Mouse (Mus musculus): ENCODE results near the gene Klk1b3.
"Not testable (repeated sequence)": the region's sequence is repeated elsewhere in the genome, so short reads cannot be mapped to it uniquely, and the experiment has no call there.

Gene Klk1b3

GRCm38 (mm10) chr7:44197891-44198290 lies at the start of gene Klk1b3:
Gene Klk1b3 (plus strand): TSS chr7:44198191.
- DNase-seq, result no peak

DNA sequence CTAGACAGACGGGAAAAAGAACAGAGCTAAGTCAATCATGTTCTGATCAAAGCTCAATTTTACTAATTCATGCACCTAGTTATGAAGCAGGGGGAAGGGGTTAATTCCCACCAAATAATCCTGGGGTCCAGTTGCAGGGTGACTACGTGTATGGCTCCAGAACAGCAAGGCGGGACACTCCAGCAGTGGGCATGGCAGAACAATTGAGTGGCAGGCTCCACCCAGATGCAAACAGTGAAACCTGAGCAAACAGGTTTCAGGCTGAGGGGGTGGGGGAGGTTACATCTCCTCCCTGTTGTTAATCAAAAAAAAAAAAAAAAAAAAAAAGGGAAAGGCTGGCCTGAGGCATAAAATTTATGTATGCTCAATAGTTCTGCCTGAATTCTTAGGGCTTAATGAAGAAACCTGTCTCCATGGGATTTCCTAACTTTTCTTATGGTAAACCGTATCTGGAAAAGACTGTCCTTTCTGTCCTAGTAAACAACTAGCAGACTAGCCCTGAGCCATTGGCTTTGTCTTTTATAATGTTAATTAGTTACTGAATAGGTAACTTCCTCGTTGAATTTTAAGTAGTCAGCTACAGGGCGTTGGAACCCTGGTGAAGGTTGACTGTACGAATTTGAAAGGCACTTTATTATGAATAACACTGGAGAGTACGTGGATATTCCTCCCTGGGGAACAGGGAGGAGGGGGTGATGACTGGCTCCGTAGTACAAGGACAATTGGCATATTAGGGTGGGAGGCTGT lies 18.5 kb upstream of the Klk1b3 start:
- peak; percentile 38 for DNase-seq

DNA sequence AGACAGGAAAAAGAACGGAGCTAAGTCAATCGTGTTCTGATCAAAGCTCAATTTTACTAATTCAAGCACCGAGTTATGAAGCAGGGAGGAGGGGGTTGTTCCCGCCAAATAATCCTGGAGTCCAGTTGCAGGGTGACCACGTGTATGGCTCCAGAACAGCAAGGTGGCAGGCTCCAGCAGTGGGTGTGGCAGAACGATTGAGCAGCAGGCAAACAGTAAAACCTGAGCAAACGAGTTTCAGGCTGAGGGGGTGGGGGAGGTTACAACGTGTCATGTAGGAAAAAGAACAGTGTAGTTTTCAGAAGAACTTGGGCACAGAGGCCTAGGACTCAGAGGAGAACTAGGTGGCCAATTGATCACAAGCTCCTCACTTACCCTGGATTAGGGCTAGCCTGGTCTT lies 11.5 kb upstream of the Klk1b3 start:
- peak; percentile 14 for DNase-seq

DNA sequence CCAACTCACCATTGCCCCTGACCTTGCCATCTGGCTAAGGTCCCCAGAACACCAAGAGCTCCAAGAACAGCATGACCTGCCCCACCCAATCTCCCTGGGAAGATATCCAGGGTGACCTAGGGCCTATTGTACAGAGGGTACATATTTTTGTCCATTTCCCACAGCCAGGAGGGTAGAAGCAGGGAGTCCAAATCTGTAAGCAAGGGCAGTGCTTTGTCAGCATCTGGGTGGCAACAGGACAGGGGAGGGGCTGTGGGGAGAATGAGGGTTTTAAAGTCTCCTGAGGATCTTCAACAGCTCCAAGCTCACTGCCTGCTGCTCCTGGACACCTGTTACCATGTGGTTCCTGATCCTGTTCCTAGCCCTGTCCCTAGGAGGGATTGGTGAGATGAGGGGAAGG lies 10.1 kb upstream of the Klk1b3 start, which contains the start of gene Klk1b24:
Klk1b24 (plus strand) TSS at position 301 of the 400 bp plus-strand sequence.
- DNase-seq, result not testable (repeated sequence)

DNA sequence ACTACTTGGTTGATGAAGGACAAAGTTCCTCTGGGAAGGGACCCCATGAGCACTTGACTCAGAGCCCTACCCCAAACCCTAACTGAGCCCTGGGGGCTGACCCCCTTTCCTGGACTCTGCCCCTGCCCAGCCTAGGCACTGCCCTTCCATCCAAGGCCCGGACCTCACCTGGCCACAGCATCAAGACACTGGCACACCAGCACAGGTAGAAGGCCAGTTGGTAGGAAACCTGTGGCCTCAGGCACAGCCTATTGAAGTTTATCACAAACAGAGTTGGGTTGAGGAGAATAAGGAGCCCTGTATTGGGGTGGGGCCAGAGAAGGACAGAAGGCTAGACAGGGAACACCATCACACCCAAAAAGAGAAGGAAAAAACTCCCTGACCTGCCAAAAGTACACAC lies 4.5 kb upstream of the Klk1b3 start:
- not testable (repeated sequence) for DNase-seq

DNA sequence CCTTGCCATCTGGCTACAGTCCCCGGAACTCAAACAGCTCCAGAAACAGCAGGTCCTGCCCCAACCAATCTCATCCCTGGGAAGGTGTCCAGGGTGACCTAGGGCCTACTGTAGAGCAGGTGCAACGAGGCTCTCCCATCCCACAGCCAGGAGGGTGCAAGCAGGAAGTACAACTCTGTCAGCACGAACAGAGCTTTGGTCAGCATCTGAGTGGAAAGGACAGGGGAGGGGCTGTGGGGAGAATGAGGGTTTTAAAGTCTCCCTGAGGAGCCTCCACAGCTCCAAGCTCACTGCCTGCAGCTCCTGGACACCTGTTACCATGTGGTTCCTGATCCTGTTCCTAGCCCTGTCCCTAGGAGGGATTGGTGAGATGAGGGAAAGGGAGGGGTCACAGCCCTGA lies 9.1 kb downstream of the Klk1b3 start, which contains the start of gene Klk1b4:
Klk1b4 (plus strand) TSS at position 301 of the 400 bp plus-strand sequence.
- DNase-seq, result not testable (repeated sequence)

GRCm38 (mm10) chr7:44208307-44208706 lies 10.3 kb downstream of the Klk1b3 start:
- no peak for DNase-seq

DNA sequence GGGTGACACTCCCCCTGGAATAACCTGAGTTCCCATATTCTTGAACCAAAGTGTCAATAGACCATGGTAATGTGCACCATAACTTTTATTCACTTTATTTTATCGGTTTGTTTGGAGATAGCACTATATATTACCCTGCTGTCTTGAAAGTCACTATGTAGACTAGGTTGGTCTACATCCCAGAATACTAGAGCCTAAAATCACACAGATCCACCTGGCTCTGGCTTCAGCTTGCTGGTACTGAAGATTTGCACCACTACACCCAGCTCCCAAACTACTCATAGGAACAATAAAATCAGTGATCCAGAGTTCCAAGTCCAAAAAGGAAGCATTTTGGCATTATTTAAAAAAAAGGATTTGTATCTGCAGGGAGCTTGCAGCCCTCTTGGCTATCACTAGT lies 17.7 kb downstream of the Klk1b3 start, which contains the start of gene Klk1b5:
Klk1b5 (plus strand) TSS at position 301 of the 400 bp plus-strand sequence.
- DNase-seq, result no peak

- DNase-seq, result not testable (repeated sequence)
Observed at GRCm38 (mm10) chr7:44221601-44222000, 23.6 kb downstream of the Klk1b3 start.

DNA sequence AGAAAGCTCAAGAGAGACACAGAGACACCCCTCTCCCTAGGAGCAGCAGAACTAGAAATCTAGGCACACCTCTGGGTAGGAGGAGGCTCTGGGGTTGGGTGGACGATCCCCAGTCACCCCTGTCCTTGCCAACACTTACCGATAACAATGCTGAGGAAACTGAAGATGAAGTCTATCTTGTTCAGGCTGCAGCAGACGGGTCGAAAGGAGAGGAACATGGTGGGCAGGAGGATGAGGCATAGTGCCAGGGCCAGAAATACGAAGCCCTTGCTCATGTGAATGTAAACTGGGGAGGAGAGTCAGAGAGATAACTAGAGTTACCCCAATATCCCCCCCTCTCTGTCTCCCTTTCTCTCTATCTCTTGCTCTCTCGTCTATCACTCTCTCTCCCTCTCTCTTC lies 24.3 kb downstream of the Klk1b3 start:
- DNase-seq, result not testable (repeated sequence)

GRCm38 (mm10) chr7:44225076-44225475 lies 27.1 kb downstream of the Klk1b3 start, which contains the start of gene Klk1:
Gene Klk1 (plus strand): TSS chr7:44225360.
- peak; percentile 46 for DNase-seq

DNA sequence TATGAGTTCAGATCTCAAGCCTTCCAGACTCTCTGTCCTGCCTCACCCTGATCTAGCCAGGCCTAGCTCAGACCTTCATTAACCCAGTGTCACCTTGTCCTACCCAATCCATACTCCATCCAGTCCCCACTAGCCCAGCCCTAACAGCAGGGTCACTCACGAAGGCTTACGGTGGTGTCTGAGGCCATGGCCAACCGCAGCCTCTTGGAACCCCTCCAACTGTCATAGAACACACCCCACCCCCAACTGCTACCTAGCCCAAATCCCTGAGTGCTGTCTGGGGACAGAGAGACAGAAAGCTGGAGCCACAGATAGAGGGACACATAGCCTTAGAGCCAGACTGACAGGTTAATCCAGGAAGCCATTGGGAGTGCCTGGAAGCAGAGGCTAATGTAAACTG lies 37.9 kb downstream of the Klk1b3 start, which contains the start of gene Gm36864:
Gm36864 (plus strand) TSS at position 269 of the 400 bp plus-strand sequence.
- no peak for DNase-seq

DNA sequence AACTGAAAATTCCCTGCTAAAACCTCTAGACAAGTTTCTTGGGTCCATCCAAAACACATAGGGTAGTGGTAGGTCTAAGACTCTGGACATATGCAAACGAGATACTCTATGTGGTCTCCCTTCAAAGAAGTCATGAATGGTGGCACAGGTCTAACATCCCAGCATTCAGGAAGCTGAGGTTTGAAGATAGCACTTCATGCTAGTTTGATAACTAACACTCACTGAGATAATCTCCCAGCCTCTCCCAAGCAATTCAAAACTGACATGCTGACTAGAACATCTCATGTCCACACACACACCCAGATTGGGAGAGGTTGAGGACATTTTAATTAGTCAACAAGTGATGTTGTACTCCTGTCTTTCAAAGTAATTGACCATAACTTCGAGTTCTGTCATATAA lies 41.9 kb downstream of the Klk1b3 start:
- no peak for DNase-seq

DNA sequence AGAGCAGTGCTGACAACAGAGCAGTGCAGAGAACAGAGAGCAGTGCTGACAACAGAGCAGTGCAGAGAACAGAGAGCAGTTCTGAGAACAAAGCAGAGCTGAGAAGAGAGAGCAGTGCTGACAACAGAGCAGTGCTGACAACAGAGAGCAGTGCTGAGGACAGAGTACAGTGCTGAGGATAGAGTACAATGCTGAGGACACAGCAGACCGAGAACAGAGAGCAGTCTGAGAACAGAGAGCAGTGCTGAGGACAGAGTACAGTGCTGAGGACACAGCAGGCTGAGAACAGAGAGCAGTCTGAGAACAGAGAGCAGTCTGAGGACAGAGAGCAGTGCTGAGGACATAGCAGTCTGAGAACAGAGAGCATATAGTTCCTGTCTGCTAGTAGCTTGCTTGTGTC lies 42.7 kb downstream of the Klk1b3 start:
- DNase-seq, result no peak

GRCm38 (mm10) chr7:44241163-44241562 lies 43.2 kb downstream of the Klk1b3 start:
- DNase-seq, result no peak

DNA sequence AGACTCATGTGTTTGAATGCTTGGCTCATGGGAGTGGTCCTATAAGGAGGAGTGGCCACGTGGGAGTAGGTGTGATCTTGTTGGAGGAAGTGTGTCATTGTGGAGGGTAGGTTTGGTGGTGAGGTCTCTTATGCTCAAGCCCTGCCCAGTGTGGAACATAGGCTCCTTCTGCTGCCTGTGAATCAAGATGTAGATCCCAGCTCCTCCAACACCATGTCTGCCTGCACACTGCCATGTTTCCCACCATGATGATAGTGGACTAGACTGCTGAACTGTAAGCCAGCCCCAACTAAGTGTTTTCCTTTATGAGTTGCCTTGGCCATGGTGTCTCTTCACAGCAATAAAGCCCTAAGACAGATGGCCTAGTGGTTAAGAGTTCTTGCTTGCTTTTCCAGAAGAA lies 46.1 kb downstream of the Klk1b3 start:
- no peak for DNase-seq

DNA sequence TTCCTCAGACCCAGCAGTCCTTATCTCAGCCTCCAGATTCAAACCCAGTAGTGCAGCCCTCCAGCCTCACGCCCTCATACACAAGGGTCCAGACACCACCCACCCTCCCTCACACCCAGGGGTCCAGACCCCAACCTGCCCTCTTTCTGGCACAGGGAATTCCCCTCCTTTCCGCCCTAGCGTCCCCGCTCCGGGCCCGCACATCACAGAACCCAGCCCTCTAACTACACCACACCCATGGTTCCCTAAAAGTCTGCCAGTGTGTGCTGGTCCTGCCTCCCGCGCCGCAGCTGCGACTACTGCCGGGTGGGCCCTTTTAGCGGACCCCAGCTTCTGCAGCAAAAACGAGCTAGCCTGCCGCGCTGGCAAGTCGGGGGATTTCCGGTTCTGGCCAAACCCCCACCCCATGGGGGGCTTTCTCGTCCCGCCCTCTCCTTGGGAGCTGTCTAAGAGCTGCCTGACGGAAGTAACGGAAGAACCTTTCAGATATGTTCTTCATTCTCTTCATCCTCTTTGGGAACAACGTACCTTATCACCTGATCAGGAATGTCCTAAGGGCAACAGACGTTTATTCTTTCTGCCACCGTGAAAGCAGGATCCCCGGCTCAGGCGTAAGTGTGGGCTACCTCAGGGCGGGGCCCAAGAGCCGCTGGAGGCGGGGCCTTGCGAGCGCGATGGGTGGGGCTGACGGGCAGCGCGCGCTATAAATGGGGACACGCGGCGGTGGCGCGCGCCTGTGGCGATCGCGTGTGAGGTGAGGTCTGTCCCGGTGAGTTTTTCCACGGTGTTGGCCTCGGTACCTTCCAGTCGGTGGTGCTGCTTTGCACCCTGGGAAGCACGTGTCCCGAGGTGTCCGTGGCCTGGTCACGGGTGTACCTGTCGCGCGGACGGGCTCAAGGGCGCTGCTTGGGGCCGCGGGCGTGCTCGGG lies 48.3 kb downstream of the Klk1b3 start, which contains the start of the genes 1700028J19Rik and 2410002F23Rik:
1700028J19Rik (minus strand) TSS at position 641 of the 929 bp plus-strand sequence.
2410002F23Rik (plus strand) TSS at position 668 of the 929 bp plus-strand sequence.
- peak; percentile 93 for DNase-seq

DNA sequence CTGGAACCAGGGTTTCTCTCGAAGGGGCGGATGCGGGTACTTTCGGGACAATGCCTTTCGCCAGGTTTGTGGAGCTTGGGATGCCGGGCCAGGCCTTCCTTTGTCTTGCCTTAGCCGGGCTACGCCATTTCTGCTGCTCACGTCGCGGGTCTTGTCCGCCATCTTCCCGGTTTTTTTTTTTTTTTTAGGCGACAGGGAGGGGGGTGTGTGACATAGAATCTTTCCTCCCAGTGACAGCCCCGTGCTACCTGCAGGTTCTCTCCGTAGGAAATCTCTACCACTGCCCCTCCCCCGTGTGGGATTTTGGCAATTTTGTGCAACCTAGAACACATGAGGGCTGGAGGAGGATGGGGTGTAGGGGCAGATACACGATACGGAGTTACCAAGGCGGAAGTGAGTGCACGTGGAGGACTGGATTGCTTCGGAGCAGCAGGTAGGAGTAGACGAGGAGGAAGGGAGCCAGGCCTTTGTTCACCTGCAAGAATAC lies 49.0 kb downstream of the Klk1b3 start:
- DNase-seq, result no peak

DNA sequence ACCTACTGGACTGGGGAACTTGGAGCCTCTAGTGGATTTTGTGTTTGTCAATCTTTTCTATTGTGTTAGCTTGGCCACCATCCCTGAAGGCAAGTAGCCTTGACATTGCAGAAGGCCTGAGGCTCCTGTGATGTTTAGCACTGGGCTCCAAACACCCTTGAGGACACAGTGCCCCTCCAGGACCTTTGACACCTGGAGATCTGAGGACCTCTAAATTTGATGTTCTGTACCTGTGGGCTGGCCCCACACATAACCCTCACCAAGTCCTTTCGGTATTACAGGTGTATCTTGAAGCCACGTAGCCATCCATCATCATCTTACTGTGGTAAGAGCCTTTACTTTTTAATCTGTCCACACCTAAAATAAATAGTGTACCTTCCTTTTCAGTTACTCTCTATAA lies 50.0 kb downstream of the Klk1b3 start:
- no peak for DNase-seq

DNA sequence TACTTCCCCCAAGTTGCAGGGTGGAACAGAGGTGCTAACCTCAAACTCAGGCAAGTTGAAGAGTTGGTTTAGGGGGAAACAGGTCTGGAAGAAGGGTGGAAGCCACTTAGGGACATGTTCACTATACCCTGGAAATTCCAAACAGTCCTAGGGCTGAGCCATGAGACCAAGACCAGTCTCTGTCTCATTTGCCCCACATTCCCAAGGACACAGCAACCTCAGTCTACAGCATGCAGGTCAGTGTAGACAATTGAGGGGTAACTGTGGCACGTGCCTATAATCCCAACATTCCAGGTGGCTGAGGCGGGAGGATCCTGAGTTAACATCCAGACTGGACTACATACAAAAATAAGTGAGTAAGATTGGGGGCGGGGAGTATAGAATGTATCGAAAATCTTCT lies 51.3 kb downstream of the Klk1b3 start:
- DNase-seq, result no peak

- not testable (repeated sequence) for DNase-seq
Observed at GRCm38 (mm10) chr7:44250732-44251275, 52.8 kb downstream of the Klk1b3 start.
